Mouse (Mus musculus) bone marrow, adult 2 months (tissue): ENCODE measurements around the gene Peak1. TPM values are rescaled to one million over a fixed set of nuclear protein-coding genes. Genes with fewer than 3 reads are reported as not detected.

Source experiments
- H3K27ac ChIP-seq: fragments of 200-500 bp; 2 replicates; pipeline ENCODE4 v1.5.1; 2012; ENCODE audit warnings: low read depth, mild to moderate bottlenecking, control low read depth, inconsistent platforms, low read length; ENCODE audit not compliant: control insufficient read depth, poor library complexity, insufficient read depth
- H3K4me1 ChIP-seq: fragments of 200-500 bp; 2 replicates; pipeline ENCODE4 v1.6.1; 2011; ENCODE audit warnings: low read length; ENCODE audit not compliant: control insufficient read depth, insufficient read depth
- H3K4me3 ChIP-seq: fragments of 200-500 bp; replicated peaks from 2 replicates; pipeline ENCODE3; 2011; ENCODE audit warnings: mild to moderate bottlenecking, low read depth, low read length, control low read depth; ENCODE audit not compliant: control insufficient read depth
- CTCF ChIP-seq: fragments of 200-500 bp; IDR thresholded peaks from 2 replicates; pipeline ENCODE4 v1.5.1; 2011; ENCODE audit warnings: low read length, control low read depth; ENCODE audit not compliant: control insufficient read depth, insufficient read depth
- POLR2A ChIP-seq: fragments of 200-500 bp; IDR thresholded peaks from 2 replicates; pipeline ENCODE4 v1.6.1; 2011; ENCODE audit warnings: low read depth, mild to moderate bottlenecking, control low read depth, low read length, borderline replicate concordance; ENCODE audit not compliant: control insufficient read depth
- WGBS: fragments of 180-500 bp; shearing (Covaris S2); methylation state at CpG from one replicate; pipeline ENCODE4 v1.1.7; 2018; 5-methylcytosine and 5-hydroxymethylcytosine counted together
- polyA plus RNA-seq: library from polyadenylated mRNA; stranded (reverse); fragments of >200 nt; gene quantifications from 2 replicates; pipeline ENCODE4 v1.2.4, GENCODE M21; 2011; ENCODE audit warnings: low replicate concordance; ENCODE audit not compliant: missing spikeins, insufficient read depth, insufficient read length

Gene Peak1
- polyA plus RNA-seq, 1 experiment: 7.4 TPM

DNA sequence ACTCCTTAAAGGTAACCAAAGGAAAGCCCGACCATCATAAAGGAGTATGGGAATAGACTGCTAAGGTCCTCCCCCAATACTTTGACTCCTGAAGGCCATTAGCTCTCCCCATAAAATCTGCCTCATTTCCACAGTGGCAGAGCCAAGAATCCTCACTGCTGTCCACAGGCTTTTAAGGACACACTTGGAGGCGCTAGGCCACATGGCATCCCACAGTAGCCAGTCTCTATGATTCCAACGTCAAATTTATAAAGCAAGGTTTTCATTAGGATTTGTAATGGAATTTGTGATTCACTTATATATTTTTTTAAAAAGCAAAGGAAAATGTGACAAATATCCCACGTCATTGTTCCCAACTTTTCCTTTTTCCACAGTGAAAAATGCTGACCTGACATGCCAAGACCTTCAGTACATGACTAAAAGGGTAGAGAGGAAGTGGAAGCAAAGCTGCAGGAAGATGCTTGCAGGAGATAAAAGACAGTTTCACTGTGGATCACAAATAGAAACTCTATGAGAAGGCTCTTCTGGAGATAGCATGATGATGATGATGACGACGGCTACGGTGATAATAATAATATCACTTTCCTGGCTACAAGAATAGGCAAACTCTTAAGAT is 151.6 kb downstream of the Peak1 start:
- no peak overlapping the region for H3K27ac ChIP-seq
- WGBS: 67% methylated on average over 7 of the region's 7 CpGs
- no peak overlapping the region for H3K4me3 ChIP-seq
- H3K4me1 ChIP-seq: no peaks in the 10 kb centered on the region; the same call in 1 of the 2 replicates
- TF ChIP-seq CTCF: no peak
- no peak for TF ChIP-seq POLR2A

DNA sequence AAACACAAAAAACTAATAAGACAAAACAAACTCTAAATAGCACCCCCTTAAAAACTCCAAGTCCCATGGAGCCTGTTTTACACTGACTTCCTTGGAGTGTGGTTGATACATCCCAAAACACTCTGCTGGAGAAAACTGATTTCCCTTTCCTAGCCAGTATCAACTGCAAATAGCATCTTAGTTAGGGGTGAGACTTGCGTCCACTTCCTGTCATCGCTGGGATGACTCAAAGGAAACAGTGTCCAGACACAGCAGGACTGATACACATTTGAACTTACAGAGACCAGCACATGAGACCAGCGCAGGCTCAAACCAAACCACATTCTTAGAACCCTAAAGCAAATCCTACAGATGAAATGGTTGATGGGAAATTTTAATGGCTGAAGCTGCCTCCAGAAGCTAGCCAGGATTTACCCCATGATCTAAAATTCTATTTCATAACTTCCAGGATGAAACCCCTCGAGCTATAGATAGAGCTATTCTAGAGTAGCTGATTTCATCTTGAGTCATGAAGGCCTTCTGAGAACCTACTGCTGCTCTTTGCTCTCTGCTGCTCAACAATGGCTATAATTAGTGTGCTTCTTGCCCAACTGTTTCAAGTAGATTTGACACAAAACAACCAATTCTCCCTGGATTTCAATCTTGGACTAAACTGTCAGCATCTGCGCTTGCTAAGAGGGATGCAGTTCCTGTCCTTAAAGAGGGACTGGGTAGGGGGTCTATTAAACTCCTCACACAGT is 152.2 kb downstream of the Peak1 start:
- Histone ChIP-seq H3K4me1 (no peaks in the 10 kb centered on the region; the same call in 1 of the 2 replicates), H3K27ac (no peak overlapping the region)

DNA sequence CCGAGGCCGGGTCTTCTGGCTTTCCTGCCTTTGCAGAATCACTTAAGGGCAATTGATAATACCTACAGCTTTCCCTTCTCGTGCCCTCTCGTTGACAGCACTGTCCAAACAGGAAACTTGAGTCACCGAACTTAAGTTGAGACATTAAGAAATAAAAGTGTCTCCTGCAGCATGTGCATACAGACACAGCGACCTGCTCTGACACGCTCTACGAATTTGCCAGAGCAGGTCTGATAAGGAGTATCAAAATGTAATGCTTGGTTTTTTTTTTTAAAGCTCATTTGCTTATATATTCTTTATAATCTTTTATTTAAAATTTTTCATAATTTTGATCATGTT is 152.9 kb downstream of the Peak1 start:
- TF ChIP-seq CTCF: no peak
- TF ChIP-seq POLR2A: no peak
- Histone ChIP-seq H3K4me1 (no peaks in the 10 kb centered on the region; the same call in 1 of the 2 replicates), H3K4me3 (no peak overlapping the region), H3K27ac (no peak overlapping the region)
- 22% methylated on average over 8 of the region's 8 CpGs for WGBS

More for the DNA sequence above, 152.2 kb downstream of the Peak1 start:
- 48% methylated on average over 5 of the region's 5 CpGs for WGBS
- H3K4me3 ChIP-seq: no peak overlapping the region
- no peak for TF ChIP-seq CTCF
- TF ChIP-seq POLR2A: no peak

DNA sequence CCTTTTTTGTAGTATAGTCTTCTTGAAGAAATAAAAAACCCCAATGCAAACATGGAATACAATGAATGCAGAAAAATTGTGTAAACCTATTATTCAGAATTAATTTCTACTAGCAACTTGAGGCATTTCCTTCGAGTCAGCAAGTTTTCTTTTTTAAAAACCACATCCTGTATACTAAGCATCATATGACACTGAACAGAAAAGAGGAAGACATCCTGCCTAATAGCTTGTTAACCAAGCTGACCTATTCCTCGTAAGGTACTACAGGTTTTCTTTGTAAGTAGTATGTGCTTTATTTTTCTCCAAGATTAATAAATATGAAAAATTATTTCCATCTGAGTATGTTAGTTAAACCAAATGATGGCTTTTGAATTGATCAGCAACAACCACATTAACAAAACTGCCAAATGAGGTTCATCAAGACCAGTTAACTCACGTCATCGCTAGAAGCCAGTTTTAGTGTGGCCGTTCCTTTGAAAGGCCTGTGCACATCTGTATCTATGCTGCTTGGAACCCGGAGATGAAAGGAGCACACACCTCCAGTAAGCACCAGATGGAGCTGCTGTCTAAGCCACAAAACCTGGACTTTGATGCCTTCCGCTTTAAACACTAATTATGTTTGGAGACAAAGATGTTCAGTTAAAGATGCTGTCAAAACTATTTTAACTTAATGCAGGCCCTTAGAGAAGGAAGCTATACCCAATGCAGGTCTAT is 153.4 kb downstream of the Peak1 start:
- Histone ChIP-seq H3K4me3 (no peak overlapping the region), H3K27ac (no peak overlapping the region)
- WGBS: 19% methylated on average over 7 of the region's 7 CpGs

DNA sequence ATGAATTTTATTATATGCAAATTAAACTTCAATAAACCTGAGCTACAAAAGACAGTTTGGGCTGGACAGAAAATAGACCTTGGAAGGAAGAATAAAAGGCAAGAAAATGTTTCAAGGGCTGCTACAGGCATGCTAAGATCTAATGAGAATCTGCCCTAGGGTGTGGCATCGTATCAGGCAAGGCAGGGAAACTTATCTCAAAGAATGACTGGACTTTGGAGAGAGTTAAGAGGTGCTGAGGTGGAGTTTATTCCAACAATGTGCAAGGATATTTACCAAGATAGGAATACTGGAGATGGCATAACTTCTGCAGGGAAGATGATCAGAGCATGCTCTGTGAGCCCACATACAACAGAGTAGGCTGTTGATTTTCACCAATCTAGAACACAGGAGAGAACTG is 154.8 kb downstream of the Peak1 start:
- WGBS: 71% methylated on average over 1 of the region's 1 CpGs
- no peak overlapping the region for H3K27ac ChIP-seq

More for the DNA sequence above, 153.4 kb downstream of the Peak1 start:
- no peaks in the 10 kb centered on the region; the same call in 1 of the 2 replicates for H3K4me1 ChIP-seq
- TF ChIP-seq CTCF (peak; percentile 38; the same call in 1 of the 2 replicates), POLR2A (no peak)

DNA sequence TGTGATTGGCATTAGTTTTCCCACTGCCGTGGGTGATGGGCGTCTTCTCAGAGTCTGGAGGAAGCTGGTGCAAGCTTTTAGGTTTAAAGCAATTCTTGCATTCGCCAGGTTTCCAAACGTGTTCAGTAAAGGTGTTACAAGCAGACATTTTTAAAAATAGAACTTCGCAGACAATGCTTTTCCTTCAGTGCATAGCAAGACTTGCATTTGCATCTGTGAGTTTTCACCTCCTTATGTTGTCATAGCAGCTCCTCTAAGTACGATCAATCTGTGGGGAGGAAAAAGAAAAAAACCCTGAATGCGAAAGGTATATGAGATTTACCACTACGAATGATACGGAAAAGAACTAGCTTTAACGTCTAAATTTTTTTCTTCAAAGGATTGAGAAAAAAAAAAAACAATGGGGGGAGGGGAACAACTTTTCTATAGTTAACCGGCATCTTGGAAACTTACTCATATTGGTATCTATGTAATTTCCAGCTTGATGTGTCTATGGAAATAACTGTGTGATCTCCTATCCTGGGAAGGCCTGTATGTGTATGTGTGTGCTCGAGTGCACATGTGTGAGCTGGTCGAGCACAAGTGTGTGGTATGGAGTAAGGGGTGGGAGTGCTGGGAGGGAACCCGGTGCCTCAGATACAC is 157.3 kb downstream of the Peak1 start:
- Histone ChIP-seq H3K4me1 (no peaks in the 10 kb centered on the region; the same call in 1 of the 2 replicates), H3K27ac (no peak overlapping the region), H3K4me3 (no peak overlapping the region)
- TF ChIP-seq POLR2A: no peak
- TF ChIP-seq CTCF: no peak
- WGBS: 83% methylated on average over 14 of the region's 14 CpGs

More for the DNA sequence above, 154.8 kb downstream of the Peak1 start:
- Histone ChIP-seq H3K4me1 (no peaks in the 10 kb centered on the region; the same call in 1 of the 2 replicates), H3K4me3 (no peak overlapping the region)
- TF ChIP-seq POLR2A: no peak
- TF ChIP-seq CTCF: no peak

DNA sequence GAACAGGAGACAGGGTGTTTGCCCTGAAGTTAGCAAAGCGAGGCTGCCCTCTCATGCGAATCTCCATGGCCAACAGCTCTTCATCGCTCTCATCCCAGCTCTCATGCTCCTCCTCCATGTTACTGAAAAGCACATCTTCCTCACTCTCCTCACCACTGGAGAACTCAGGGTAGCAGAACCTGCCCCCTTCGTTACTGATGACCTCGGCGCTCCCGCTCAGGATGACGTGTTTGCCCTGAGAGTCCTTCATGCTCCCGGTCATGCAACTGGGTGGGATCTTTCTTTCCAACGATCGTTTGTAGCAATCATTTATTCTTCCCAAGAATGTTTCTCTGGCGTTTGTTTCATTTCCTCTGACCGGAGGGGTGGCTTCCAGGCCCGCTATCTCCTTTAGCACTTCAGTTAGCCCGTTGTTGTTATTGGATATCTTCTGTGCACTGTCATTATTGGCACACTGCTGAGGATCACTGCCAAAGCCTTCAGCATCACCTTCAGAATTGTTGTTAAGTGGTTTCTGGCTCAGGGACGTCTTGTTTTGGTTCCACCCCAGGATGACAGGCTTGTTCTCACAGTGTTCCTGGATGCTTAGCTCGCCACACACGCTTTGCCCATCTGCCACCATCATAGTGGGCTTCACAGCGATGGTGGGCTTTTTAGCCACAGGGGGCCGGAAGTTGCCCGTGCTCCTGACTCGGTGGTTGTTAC is 157.9 kb downstream of the Peak1 start:
- H3K4me3 ChIP-seq: no peak overlapping the region
- WGBS: 83% methylated on average over 22 of the region's 22 CpGs
- TF ChIP-seq CTCF: no peak
- no peak for TF ChIP-seq POLR2A
- no peaks in the 10 kb centered on the region; the same call in 1 of the 2 replicates for H3K4me1 ChIP-seq
- H3K27ac ChIP-seq: no peak overlapping the region
